Mouse (Mus musculus) heart, embryonic 11.5 days (tissue): ENCODE measurements around the gene Mpp4. TPM values are rescaled to one million over a fixed set of nuclear protein-coding genes. Genes with fewer than 3 reads are reported as not detected.

ENCODE experiments used
- ATAC-seq: fragments of 200-750 bp; cut with Nextera tagmentation; replicated peaks from 2 replicates; pipeline ENCODE4 v1.8.0; 2017; ENCODE audit warnings: moderate library complexity; ENCODE audit not compliant: insufficient number of reproducible peaks, low FRiP score, low TSS enrichment
- H3K27ac ChIP-seq: fragments of 300-500 bp; sonication (generic); 2 replicates; pipeline ENCODE4 v1.5.1; 2014; ENCODE audit warnings: mild to moderate bottlenecking, low read depth, low read length
- H3K27me3 ChIP-seq: fragments of 300-500 bp; sonication (generic); 2 replicates; pipeline ENCODE4 v1.6.1; 2014; ENCODE audit warnings: mild to moderate bottlenecking, low read length, mixed read lengths; ENCODE audit not compliant: control insufficient read depth, insufficient read depth
- H3K36me3 ChIP-seq: fragments of 300-500 bp; sonication (generic); 2 replicates; pipeline ENCODE4 v1.6.1; 2014; ENCODE audit warnings: mild to moderate bottlenecking, low read length, moderate library complexity, mixed read lengths; ENCODE audit not compliant: control insufficient read depth, insufficient read depth
- H3K4me1 ChIP-seq: fragments of 300-500 bp; sonication (generic); 2 replicates; pipeline ENCODE4 v1.6.1; 2014; ENCODE audit warnings: low read length; ENCODE audit not compliant: control insufficient read depth, insufficient read depth
- H3K4me2 ChIP-seq: fragments of 300-500 bp; sonication (generic); 2 replicates; pipeline ENCODE4 v1.6.1; 2014; ENCODE audit warnings: mild to moderate bottlenecking, moderate library complexity
- H3K4me3 ChIP-seq: fragments of 300-500 bp; sonication (generic); 2 replicates; pipeline ENCODE4 v1.5.1; 2014; ENCODE audit warnings: low read depth, low read length
- H3K9ac ChIP-seq: fragments of 300-500 bp; sonication (generic); 2 replicates; pipeline ENCODE4 v1.6.1; 2014; ENCODE audit warnings: mild to moderate bottlenecking, low read depth, low read length, moderate library complexity
- H3K9me3 ChIP-seq: fragments of 300-500 bp; sonication (generic); replicated peaks from 2 replicates; pipeline ENCODE4 v1.6.1; 2016; ENCODE audit warnings: low read length; ENCODE audit not compliant: control insufficient read depth
- WGBS: fragments of 180-500 bp; shearing (Covaris S2); extraction: QIAGEN DNeasy Blood & Tissue Kit; methylation state at CpG from one replicate; pipeline ENCODE4 v1.1.7; 2014; ENCODE audit not compliant: insufficient replicate concordance; 5-methylcytosine and 5-hydroxymethylcytosine counted together
- polyA plus RNA-seq: library from polyadenylated mRNA; unstranded; fragments of >200 nt; fragmentation: Nextera tagmentation; extraction: Ambion mirVana; gene quantifications from 2 replicates; pipeline ENCODE4 v1.2.1, GENCODE M21; 2014

The Mpp4 gene
- polyA plus RNA-seq, 1 experiment from 2014 or later: 0.53 TPM

DNA sequence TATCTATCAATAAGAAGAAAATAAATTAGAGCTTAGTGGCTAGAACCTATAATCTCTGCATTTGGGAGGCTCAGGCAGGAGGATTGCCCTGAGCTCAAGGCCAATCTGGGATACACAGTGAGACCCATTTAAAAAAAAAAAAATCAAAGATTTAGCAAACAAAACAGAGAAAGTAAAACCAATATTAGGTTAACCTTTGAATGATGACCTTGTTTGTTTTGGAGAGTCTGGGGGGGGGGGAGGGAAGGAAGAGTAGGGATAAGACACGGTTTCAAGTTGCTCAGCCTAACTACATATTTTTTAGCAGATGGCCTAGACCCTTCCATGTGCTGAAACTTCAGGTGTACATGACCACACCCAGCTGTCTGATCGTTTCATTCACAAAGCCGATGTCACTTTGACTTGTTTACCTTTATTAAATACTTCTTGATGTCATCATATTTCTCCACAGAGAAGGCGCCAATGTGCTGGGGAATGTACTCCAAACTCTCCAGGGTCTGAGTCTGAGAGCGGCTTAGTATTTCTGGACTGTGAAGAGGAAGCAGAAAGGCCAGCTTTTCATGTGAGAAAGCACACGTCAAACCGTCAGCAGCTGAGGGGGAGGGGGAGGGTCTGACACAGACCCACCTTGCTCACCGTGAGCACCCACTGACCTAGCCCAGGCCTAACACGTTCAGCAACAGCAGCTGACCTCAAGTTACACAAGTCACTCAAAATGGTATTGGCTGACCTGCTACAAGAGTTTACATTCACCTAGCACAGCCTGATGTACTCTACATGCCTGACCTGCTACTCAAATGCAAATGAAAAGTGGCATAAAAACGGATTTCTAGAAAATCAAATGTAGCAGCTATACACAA, 11.6 kb upstream of the Mpp4 start:
- peaks cover 9% of the 10 kb centered on the region for H3K36me3 ChIP-seq
- ATAC-seq: no peak

GRCm38 (mm10) chr1:59173023-59173422, 9.8 kb upstream of the Mpp4 start:
- no peaks in the 10 kb centered on the region for H3K27me3 ChIP-seq
- WGBS: 52% methylated on average over 5 of the region's 5 CpGs
- H3K4me1 ChIP-seq: peaks cover 3% of the 10 kb centered on the region; the same call in 1 of the 2 replicates
- peaks cover 9% of the 10 kb centered on the region for H3K36me3 ChIP-seq
- no peak overlapping the region for H3K9ac ChIP-seq
- no peak overlapping the region for H3K4me3 ChIP-seq
- no peak overlapping the region for H3K4me2 ChIP-seq
- ATAC-seq: no peak
- no peaks in the 10 kb centered on the region for H3K9me3 ChIP-seq
- H3K27ac ChIP-seq: no peak overlapping the region

More for the DNA sequence above, 11.6 kb upstream of the Mpp4 start:
- Histone ChIP-seq H3K9ac (no peak overlapping the region), H3K27ac (no peak overlapping the region), H3K4me2 (no peak overlapping the region), H3K27me3 (no peaks in the 10 kb centered on the region), H3K9me3 (no peaks in the 10 kb centered on the region), H3K4me1 (peaks cover 3% of the 10 kb centered on the region; the same call in 1 of the 2 replicates), H3K4me3 (no peak overlapping the region)
- 71% methylated on average over 10 of the region's 10 CpGs for WGBS

GRCm38 (mm10) chr1:59171875-59172274, 8.7 kb upstream of the Mpp4 start:
- WGBS: 37% methylated on average over 5 of the region's 5 CpGs
- Histone ChIP-seq H3K4me1 (peaks cover 3% of the 10 kb centered on the region; the same call in 1 of the 2 replicates), H3K36me3 (peaks cover 8% of the 10 kb centered on the region), H3K27me3 (no peaks in the 10 kb centered on the region), H3K9ac (no peak overlapping the region), H3K4me3 (no peak overlapping the region), H3K9me3 (no peaks in the 10 kb centered on the region), H3K27ac (no peak overlapping the region), H3K4me2 (no peak overlapping the region)
- ATAC-seq: no peak

DNA sequence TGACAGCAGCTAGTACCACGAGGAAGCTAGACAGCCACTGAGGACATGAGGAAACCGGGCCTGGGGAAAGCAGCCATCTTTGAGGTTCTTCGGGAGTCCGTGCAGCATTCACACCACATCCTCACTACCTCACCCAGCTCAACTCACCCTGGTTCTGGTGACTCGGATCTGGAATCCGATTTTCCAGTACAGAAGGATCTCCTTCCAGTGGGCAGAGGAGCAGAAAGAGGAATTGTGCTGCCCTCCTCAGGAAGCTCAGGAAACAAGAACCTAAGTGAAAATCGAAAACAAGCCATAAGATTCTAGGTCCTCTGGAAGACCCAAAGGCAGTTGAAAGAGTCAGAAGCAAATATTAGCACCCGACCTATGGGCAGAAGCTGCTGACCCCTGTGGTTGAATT, 7.1 kb upstream of the Mpp4 start:
- 73% methylated on average over 8 of the region's 8 CpGs for WGBS

DNA sequence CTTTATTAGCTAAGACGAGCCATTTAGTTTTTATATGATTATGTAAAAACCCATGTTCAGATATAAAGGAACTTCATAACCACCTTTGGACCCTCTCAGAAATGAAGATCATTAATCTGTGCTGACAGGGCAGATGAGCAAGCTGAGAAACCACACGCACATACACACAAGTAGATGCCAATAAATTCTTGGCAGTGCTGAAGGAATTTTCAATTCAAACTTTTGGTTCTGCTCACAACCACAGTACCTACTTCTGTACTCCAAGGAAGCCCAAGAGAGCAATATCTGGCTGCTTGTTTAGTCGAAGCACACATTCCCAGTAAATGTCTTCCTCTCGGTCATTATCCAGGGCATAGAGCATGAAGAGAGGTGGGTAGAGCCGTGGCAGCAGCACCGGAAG, 6.4 kb upstream of the Mpp4 start:
- Histone ChIP-seq H3K27me3 (no peaks in the 10 kb centered on the region), H3K4me2 (no peak overlapping the region), H3K4me1 (peaks cover 3% of the 10 kb centered on the region; the same call in 1 of the 2 replicates), H3K4me3 (no peak overlapping the region), H3K36me3 (peaks cover 5% of the 10 kb centered on the region; the same call in 1 of the 2 replicates), H3K27ac (no peak overlapping the region), H3K9me3 (no peaks in the 10 kb centered on the region), H3K9ac (no peak overlapping the region)
- no peak for ATAC-seq
- 86% methylated on average over 6 of the region's 6 CpGs for WGBS

More for the DNA sequence above, 7.1 kb upstream of the Mpp4 start:
- H3K27ac ChIP-seq: 0 out of 2 replicates have a peak overlapping the region, but pooled peaks have one; percentile 10
- H3K36me3 ChIP-seq: peaks cover 9% of the 10 kb centered on the region; the same call in 1 of the 2 replicates
- no peaks in the 10 kb centered on the region for H3K9me3 ChIP-seq
- no peak for ATAC-seq
- no peak overlapping the region for H3K4me3 ChIP-seq
- no peak overlapping the region for H3K9ac ChIP-seq
- H3K4me2 ChIP-seq: no peak overlapping the region
- H3K4me1 ChIP-seq: peaks cover 3% of the 10 kb centered on the region; the same call in 1 of the 2 replicates
- H3K27me3 ChIP-seq: no peaks in the 10 kb centered on the region

DNA sequence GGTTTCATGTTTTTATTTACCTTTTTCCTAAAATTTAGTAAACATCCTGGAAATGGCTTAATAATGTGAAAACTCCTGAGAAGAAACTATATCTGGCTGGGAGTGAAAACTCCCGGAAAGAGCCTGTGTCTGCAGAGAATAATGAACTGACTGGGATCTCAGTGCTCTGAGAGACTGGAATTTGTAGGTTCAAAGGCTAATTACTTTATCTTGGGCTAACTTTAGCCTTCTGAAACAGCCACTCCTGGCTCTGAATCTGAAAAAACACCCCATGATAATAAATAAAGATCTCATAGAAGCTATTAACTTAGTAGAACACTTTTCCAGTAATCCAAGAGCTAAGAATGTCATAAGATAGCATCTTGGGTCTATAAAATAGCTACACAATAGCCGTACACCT, 5.4 kb upstream of the Mpp4 start:
- no peak overlapping the region for H3K9ac ChIP-seq
- H3K27ac ChIP-seq: no peak overlapping the region
- ATAC-seq: no peak
- no peaks in the 10 kb centered on the region for H3K27me3 ChIP-seq
- H3K9me3 ChIP-seq: no peaks in the 10 kb centered on the region
- H3K4me2 ChIP-seq: no peak overlapping the region
- H3K4me3 ChIP-seq: no peak overlapping the region
- peaks cover 3% of the 10 kb centered on the region; the same call in 1 of the 2 replicates for H3K4me1 ChIP-seq
- peaks cover 5% of the 10 kb centered on the region; the same call in 1 of the 2 replicates for H3K36me3 ChIP-seq
- 47% methylated on average over 2 of the region's 2 CpGs for WGBS

- Histone ChIP-seq H3K4me3 (no peak overlapping the region), H3K27ac (no peak overlapping the region), H3K36me3 (peaks cover 5% of the 10 kb centered on the region; the same call in 1 of the 2 replicates), H3K4me2 (no peak overlapping the region), H3K9me3 (no peaks in the 10 kb centered on the region), H3K27me3 (no peaks in the 10 kb centered on the region), H3K4me1 (peaks cover 3% of the 10 kb centered on the region; the same call in 1 of the 2 replicates), H3K9ac (no peak overlapping the region)
- no peak for ATAC-seq
- WGBS: 65% methylated on average over 4 of the region's 4 CpGs
Measured at GRCm38 (mm10) chr1:59167654-59168425, 4.7 kb upstream of the Mpp4 start.

GRCm38 (mm10) chr1:59166232-59166905, 3.2 kb upstream of the Mpp4 start:
- Histone ChIP-seq H3K27me3 (no peaks in the 10 kb centered on the region), H3K9me3 (no peaks in the 10 kb centered on the region), H3K4me2 (no peak overlapping the region), H3K36me3 (peaks cover 5% of the 10 kb centered on the region; the same call in 1 of the 2 replicates), H3K4me3 (no peak overlapping the region), H3K4me1 (no peaks in the 10 kb centered on the region), H3K9ac (no peak overlapping the region), H3K27ac (no peak overlapping the region)
- ATAC-seq: no peak
- WGBS: 92% methylated on average over 9 of the region's 9 CpGs
